Mouse (Mus musculus) spleen, postnatal 14 days (tissue): ENCODE measurements around the gene Hook2.

Experiments used
- DNase-seq, 2 experiments: peaks; one replicate each; pipeline ENCODE4 v3.0.0; 2021 to 2022; ENCODE audit warnings: low spot score in 2 of 2

Gene Hook2

GRCm38 (mm10) chr8:85029271-85029670 lies 38.9 kb downstream of the Hook2 start:
- no peak for DNase-seq

DNA sequence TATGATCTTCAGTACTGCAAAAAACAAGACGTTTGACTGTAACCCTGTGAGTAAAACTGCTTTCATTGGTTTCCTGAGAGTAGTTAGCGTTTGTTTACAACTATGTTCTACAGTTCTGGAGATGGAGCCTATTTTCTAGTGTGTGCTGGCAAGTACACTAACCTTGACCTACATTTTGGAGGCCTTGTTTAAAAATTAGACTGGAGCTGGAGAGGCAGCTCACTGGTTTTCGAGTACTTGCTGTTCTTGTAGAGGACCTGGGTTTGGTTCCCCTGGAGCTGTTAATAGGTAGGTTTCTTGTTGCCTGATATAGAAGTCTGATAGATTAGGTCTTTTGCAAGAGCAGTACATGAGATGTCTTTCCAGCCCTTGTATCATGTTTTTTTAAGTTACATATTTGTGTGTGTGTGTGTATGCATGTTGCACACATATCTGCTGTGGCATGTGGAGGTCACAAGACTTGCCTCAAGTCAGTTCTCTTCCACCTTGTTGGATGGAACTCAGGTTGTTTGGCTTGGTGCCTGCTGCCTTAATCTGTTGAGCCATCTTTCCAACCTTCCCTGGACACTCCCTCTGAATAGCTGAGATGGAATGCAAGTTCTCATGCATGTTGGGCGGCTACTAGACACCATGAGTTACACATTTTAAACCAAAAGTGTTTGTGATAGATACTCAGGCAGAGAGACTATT lies 42.4 kb downstream of the Hook2 start:
- DNase-seq: no peak

- no peak for DNase-seq
These were observed 43.5 kb downstream of the Hook2 start for GRCm38 (mm10) chr8:85033867-85034266.

- DNase-seq: peak; percentile 55 to 73
These were observed 44.4 kb downstream of the Hook2 start for GRCm38 (mm10) chr8:85034764-85035163.

GRCm38 (mm10) chr8:85035165-85035727 lies 44.8 kb downstream of the Hook2 start:
- no peak for DNase-seq

DNA sequence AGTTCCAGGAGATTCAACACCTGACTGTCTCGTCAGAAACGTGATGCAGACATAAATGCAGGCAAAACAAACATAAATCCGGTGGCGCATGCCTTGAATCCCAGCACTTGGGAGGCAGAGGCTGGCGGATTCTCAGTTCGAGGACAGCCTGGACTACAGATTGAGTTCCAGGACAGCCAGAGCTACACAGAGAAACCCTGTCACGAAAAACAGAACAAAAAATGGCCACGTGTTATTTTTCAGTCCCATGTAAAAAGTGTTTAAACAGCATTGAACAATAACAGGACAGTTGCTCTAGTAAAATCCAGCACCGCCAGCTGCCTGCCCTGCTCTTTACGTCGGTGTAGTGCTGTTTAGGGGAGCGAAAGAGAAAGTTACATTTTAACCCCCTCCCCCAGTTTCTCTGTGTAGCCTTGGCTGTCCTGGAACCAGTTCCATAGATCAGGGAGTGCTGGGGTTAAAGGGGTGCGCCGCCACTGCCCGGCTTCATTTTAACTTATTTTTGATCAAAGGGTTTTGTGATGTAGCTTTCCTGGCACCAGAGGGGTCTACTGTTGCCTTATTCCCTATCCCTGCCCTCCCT lies 45.4 kb downstream of the Hook2 start:
- no peak for DNase-seq

DNA sequence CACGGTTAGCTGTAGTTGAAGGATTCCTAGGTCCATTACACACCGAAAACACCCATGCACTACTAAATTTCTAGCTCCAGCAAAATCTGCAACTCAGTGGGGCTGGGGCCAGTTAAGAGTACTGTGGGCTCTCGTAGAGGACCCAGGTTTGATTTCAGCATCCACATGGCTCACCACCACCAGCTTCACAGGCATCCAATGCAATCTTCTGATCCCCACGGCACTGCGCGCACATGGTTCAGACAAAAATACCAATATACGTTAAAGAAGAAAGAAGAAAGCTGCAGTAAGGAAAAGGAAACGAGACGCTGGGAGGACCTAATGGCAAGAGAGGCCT lies 45.9 kb downstream of the Hook2 start:
- DNase-seq: no peak

GRCm38 (mm10) chr8:85036718-85037365 lies 46.4 kb downstream of the Hook2 start, which contains the start of gene Tnpo2:
Gene Tnpo2, plus strand, starts transcription at chr8:85036915.
- DNase-seq: peak; percentile 73 to 80

GRCm38 (mm10) chr8:85037366-85037680 lies 46.9 kb downstream of the Hook2 start:
- no peak for DNase-seq

GRCm38 (mm10) chr8:85037681-85038531 lies 47.5 kb downstream of the Hook2 start:
- peak; percentile 35 to 55 for DNase-seq

DNA sequence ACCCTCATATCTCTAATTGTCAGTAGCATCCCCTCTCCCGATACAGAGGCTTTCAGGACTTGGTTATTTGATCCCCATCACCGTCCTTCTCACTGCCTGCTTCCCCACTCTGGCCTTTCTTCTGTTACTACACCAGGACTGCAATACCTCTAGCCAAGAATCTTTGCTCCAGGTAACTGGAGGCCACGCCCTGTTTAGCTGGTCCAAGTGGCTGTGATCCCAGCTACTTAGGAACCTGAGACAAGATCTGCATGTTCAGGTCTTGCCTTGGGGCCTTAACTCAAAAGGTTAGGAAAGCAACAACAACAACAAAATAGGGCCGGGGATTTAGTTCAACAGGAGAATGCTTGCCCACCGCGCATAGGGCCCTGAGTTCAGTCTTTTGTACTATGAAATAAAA lies 53.2 kb downstream of the Hook2 start:
- no peak for DNase-seq
